Comparison of ENCODE assay signal across 8 mouse cellular contexts in the genomic region with DNA sequence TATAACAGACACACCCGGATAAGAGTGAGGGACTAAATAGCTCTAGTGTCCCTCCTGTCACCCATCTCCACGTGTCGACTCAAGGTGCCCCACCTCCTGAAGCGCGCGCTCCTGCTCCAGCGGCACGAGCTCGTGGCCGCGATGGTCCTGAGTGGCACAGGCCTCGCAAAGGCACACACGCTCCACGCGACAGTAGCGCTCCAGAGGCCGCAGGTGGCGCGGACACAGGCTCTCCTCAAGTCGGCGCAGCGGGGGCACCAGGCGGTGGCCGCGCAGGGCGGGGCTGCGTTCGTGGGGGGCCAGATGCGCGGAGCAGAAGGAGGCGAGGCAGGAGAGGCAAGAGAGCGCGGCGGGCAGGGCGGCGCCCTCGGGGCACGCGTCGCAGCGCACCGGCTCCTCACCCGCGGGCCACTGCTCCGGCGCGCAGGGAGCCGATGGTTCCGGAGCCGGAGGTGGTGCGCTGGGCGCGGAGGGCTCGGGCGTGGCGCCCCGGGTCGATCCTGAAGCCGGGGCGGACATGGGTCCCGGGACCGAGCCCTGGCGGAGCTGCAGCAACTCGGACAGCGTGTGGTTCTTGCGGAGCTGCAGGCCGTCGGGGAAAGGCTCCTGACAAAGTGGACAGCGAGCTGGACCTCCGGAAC. TPM values are rescaled to one million over a fixed set of nuclear protein-coding genes. Genes with fewer than 3 reads are reported as not detected.
DNase-seq lines count a peak whose midpoint lies in the region; ATAC-seq and TF ChIP-seq lines count a peak whose summit lies in the region.

No protein-coding gene starts in this region.

- H3K9ac ChIP-seq in limb, embryonic 11.5 days (ENCODE audit: low read length): peak overlapping the region; percentile 45
- H3K9ac ChIP-seq in midbrain, embryonic 16.5 days (ENCODE audit: low read depth, low read length): peak overlapping the region; percentile 52

- ATAC-seq in limb, embryonic 11.5 days (ENCODE audit: insufficient number of reproducible peaks, low FRiP score, low TSS enrichment, low read depth): no peak
- ATAC-seq in midbrain, embryonic 16.5 days: no peak

- no peak for TF ChIP-seq POLR2A in cerebellum, adult 2 months (IDR thresholded peaks at IDR 0.05; ENCODE audit: borderline replicate concordance, insufficient read depth, low read length)
- no peak for TF ChIP-seq POLR2A in bone marrow macrophage, adult 2 months (IDR thresholded peaks at IDR 0.05; ENCODE audit: borderline replicate concordance, low read depth, low read length)

- H3K9me3 ChIP-seq in limb, embryonic 11.5 days (ENCODE audit: control insufficient read depth, low read length): no peaks in the 10 kb centered on the region
- H3K9me3 ChIP-seq in midbrain, embryonic 16.5 days (replicated peaks; ENCODE audit: control insufficient read depth, low read length, poor library complexity, severe bottlenecking): no peaks in the 10 kb centered on the region

- H3K4me1 ChIP-seq in cerebellum, adult 2 months (ENCODE audit: control insufficient read depth, insufficient read depth, low read length): peaks cover 17% of the 10 kb centered on the region
- H3K4me1 ChIP-seq in bone marrow macrophage, adult 2 months (ENCODE audit: control insufficient read depth, insufficient read depth, low read length): peaks cover 24% of the 10 kb centered on the region
- H3K4me1 ChIP-seq in limb, embryonic 11.5 days (ENCODE audit: control insufficient read depth, insufficient read depth, low read length): peaks cover 31% of the 10 kb centered on the region
- peaks cover 10% of the 10 kb centered on the region; the same call in 1 of the 2 replicates for H3K4me1 ChIP-seq in midbrain, embryonic 16.5 days (ENCODE audit: control insufficient read depth, insufficient read depth, low read length)

- no peaks in the 10 kb centered on the region for H3K36me3 ChIP-seq in limb, embryonic 11.5 days (ENCODE audit: control insufficient read depth, insufficient read depth, low read length)
- no peaks in the 10 kb centered on the region for H3K36me3 ChIP-seq in midbrain, embryonic 16.5 days (ENCODE audit: control insufficient read depth, insufficient read depth, low read length)

- no peak for TF ChIP-seq CTCF in cerebellum, adult 2 months (IDR thresholded peaks at IDR 0.05; ENCODE audit: borderline replicate concordance, insufficient read depth, low read depth, low read length)
- no peak for TF ChIP-seq CTCF in bone marrow macrophage, adult 2 months (IDR thresholded peaks at IDR 0.05; ENCODE audit: low read depth, low read length)

- DNase-seq in cerebellum, adult 2 months: no peak
- DNase-seq in cerebellum, postnatal 4 days (ENCODE audit: low spot score in 2 of 2): no peak
- DNase-seq in heart, postnatal 14 days: peak; percentile 57 to 65
- no peak for DNase-seq in limb, embryonic 11.5 days (ENCODE audit: low spot score)
- DNase-seq in left cerebral cortex, postnatal 14 days (ENCODE audit: low spot score in 2 of 2): no peak
- DNase-seq in frontal cortex, postnatal 14 days (ENCODE audit: low spot score in 2 of 2): no peak

- intact Hi-C loops in heart, postnatal 14 days (cut with DNase I): loop anchor here (1.0 to 2.0 kb wide), 2 partner anchors 19 to 21 kb away; no protein-coding TSS in a partner anchor
- intact Hi-C loops in left cerebral cortex, postnatal 14 days (cut with DNase I): no loop called here

- peak overlapping the region; percentile 1 for H3K4me3 ChIP-seq in cerebellum, adult 2 months (replicated peaks; ENCODE audit: insufficient read depth, low read depth, low read length)
- H3K4me3 ChIP-seq in bone marrow macrophage, adult 2 months (ENCODE audit: insufficient read depth, low read length): peak overlapping the region; percentile 90
- peak overlapping the region; percentile 30 for H3K4me3 ChIP-seq in limb, embryonic 11.5 days (ENCODE audit: low read depth, low read length)
- peak overlapping the region; percentile 39 for H3K4me3 ChIP-seq in midbrain, embryonic 16.5 days (ENCODE audit: low read depth, low read length)

- H3K4me2 ChIP-seq in limb, embryonic 11.5 days (ENCODE audit: low read depth, severe bottlenecking): peak overlapping the region; percentile 34
- H3K4me2 ChIP-seq in midbrain, embryonic 16.5 days (ENCODE audit: low read length): peak overlapping the region; percentile 61

- 2% methylated on average over 69 of the region's 70 CpGs for WGBS in cerebellum, adult 2 months
- 3% methylated on average over 70 of the region's 70 CpGs for WGBS in limb, embryonic 11.5 days
- WGBS in midbrain, embryonic 16.5 days: 1% methylated on average over 68 of the region's 70 CpGs

- H3K27me3 ChIP-seq in cerebellum, adult 2 months (ENCODE audit: control insufficient read depth, insufficient read depth, low read length): peaks cover 6% of the 10 kb centered on the region; the same call in 1 of the 2 replicates
- peaks cover 60% of the 10 kb centered on the region for H3K27me3 ChIP-seq in limb, embryonic 11.5 days (ENCODE audit: control insufficient read depth, insufficient read depth, low read length)
- H3K27me3 ChIP-seq in midbrain, embryonic 16.5 days (ENCODE audit: control insufficient read depth, insufficient read depth, low read depth, low read length): peaks cover 53% of the 10 kb centered on the region

- H3K27ac ChIP-seq in cerebellum, adult 2 months (ENCODE audit: insufficient read depth, low read length): no peak overlapping the region
- peak overlapping the region; percentile 99 for H3K27ac ChIP-seq in bone marrow macrophage, adult 2 months (ENCODE audit: insufficient read depth, low read depth, low read length)
- H3K27ac ChIP-seq in limb, embryonic 11.5 days (replicated peaks; ENCODE audit: low read depth, low read length): no peak overlapping the region
- H3K27ac ChIP-seq in midbrain, embryonic 16.5 days (ENCODE audit: low read length): no peak overlapping the region

RNA-seq across cellular contexts. Expression of a gene that starts 17.4 kb away (rescaled TPM):
- polyA plus RNA-seq in cerebellum, adult 2 months (2012; rRNA removed): 4.1 TPM in 2 replicates
- 32.1 and 38.5 TPM in 2 replicates for polyA plus RNA-seq in bone marrow macrophage, adult 2 months (2012; ENCODE audit: insufficient read depth, insufficient read length, missing spikeins)
- total RNA-seq in heart, postnatal 14 days (2021): 10 to 100 TPM; 46.3 to 46.9 TPM
- polyA plus RNA-seq in limb, embryonic 11.5 days (2014; fragmentation: Nextera tagmentation; extraction: Ambion mirVana): 3.7 and 4.3 TPM in 2 replicates
- 9.5 and 12.7 TPM in 2 replicates for polyA plus RNA-seq in midbrain, embryonic 16.5 days (2015; fragmentation: Nextera tagmentation; extraction: Ambion mirVana)
- total RNA-seq in left cerebral cortex, postnatal 14 days (2021): 1 to 10 TPM; 8.7 to 9.0 TPM

RNA-seq across cellular contexts. Expression of a gene that starts 21.4 kb away (rescaled TPM):
- 7.9 and 9.3 TPM in 2 replicates for polyA plus RNA-seq in cerebellum, adult 2 months (2012; rRNA removed)
- polyA plus RNA-seq in bone marrow macrophage, adult 2 months (2012; ENCODE audit: insufficient read depth, insufficient read length, missing spikeins): 22.4 and 23.4 TPM in 2 replicates
- 1 to 10 TPM; 7.3 to 8.2 TPM for total RNA-seq in heart, postnatal 14 days (2021)
- polyA plus RNA-seq in limb, embryonic 11.5 days (2014; fragmentation: Nextera tagmentation; extraction: Ambion mirVana): 2.2 and 2.5 TPM in 2 replicates
- polyA plus RNA-seq in midbrain, embryonic 16.5 days (2015; fragmentation: Nextera tagmentation; extraction: Ambion mirVana): 2.2 and 2.3 TPM in 2 replicates
- total RNA-seq in left cerebral cortex, postnatal 14 days (2021): 1 to 10 TPM; 5.4 to 7.0 TPM

RNA-seq across cellular contexts. Expression of a gene that starts 22.8 kb away (rescaled TPM):
- polyA plus RNA-seq in cerebellum, adult 2 months (2012; rRNA removed): 509 and 539 TPM in 2 replicates
- 134 and 155 TPM in 2 replicates for polyA plus RNA-seq in bone marrow macrophage, adult 2 months (2012; ENCODE audit: insufficient read depth, insufficient read length, missing spikeins)
- total RNA-seq in heart, postnatal 14 days (2021): 10 to 100 TPM; 83.6 to 89.5 TPM
- polyA plus RNA-seq in limb, embryonic 11.5 days (2014; fragmentation: Nextera tagmentation; extraction: Ambion mirVana): 49.3 and 52.1 TPM in 2 replicates
- 159 and 206 TPM in 2 replicates for polyA plus RNA-seq in midbrain, embryonic 16.5 days (2015; fragmentation: Nextera tagmentation; extraction: Ambion mirVana)
- total RNA-seq in left cerebral cortex, postnatal 14 days (2021): 100 to 1,000 TPM; 278 to 292 TPM

RNA-seq across cellular contexts. Expression of a gene that starts 29.1 kb away (rescaled TPM):
- polyA plus RNA-seq in cerebellum, adult 2 months (2012; rRNA removed): 61.9 and 66.2 TPM in 2 replicates
- 19.2 and 31.8 TPM in 2 replicates for polyA plus RNA-seq in bone marrow macrophage, adult 2 months (2012; ENCODE audit: insufficient read depth, insufficient read length, missing spikeins)
- total RNA-seq in heart, postnatal 14 days (2021): 10 to 100 TPM; 55.5 to 56.3 TPM
- 110 and 111 TPM in 2 replicates for polyA plus RNA-seq in limb, embryonic 11.5 days (2014; fragmentation: Nextera tagmentation; extraction: Ambion mirVana)
- 80.3 and 84.6 TPM in 2 replicates for polyA plus RNA-seq in midbrain, embryonic 16.5 days (2015; fragmentation: Nextera tagmentation; extraction: Ambion mirVana)
- total RNA-seq in left cerebral cortex, postnatal 14 days (2021): 10 to 100 TPM; 51.1 to 56.1 TPM

RNA-seq across cellular contexts. Expression of a gene that starts 31.8 kb away (rescaled TPM):
- 3.8 and 5.7 TPM in 2 replicates for polyA plus RNA-seq in cerebellum, adult 2 months (2012; rRNA removed)
- 23.2 and 32.3 TPM in 2 replicates for polyA plus RNA-seq in bone marrow macrophage, adult 2 months (2012; ENCODE audit: insufficient read depth, insufficient read length, missing spikeins)
- 1 to 10 TPM in 1 of 2 experiments, under 1 TPM in 1; 0.81 to 1.7 TPM for total RNA-seq in heart, postnatal 14 days (2021)
- polyA plus RNA-seq in limb, embryonic 11.5 days (2014; fragmentation: Nextera tagmentation; extraction: Ambion mirVana): 1.1 and 1.3 TPM in 2 replicates
- polyA plus RNA-seq in midbrain, embryonic 16.5 days (2015; fragmentation: Nextera tagmentation; extraction: Ambion mirVana): 0.78 and 0.93 TPM in 2 replicates
- total RNA-seq in left cerebral cortex, postnatal 14 days (2021): under 1 TPM; 0.46 to 0.55 TPM

Comparison
In these comparisons a context has a peak if more than half of its experiments do, and no peak if none do; other contexts are left out.
1. DNase-seq: peak in heart, postnatal 14 days (2 of 2); none in cerebellum, adult 2 months (0 of 2), cerebellum, postnatal 4 days (0 of 2), limb, embryonic 11.5 days (single experiment), left cerebral cortex, postnatal 14 days (0 of 2) and frontal cortex, postnatal 14 days (0 of 2).
2. H3K4me3 ChIP-seq: peak in every context shown above with its lines; median percentile 90 in bone marrow macrophage, adult 2 months; 39 in midbrain, embryonic 16.5 days; 30 in limb, embryonic 11.5 days; 1 in cerebellum, adult 2 months.